In genomic region chr7:142507453-142507852, GRCm38 (mm10) we compare ENCODE assay signal across 15 mouse cellular contexts. TPM values are rescaled to one million over a fixed set of nuclear protein-coding genes. Genes with fewer than 3 reads are reported as not detected.
"Had no signal": no experiment of that assay in that cellular context is flagged by ENCODE, and none has a peak within 500 bp of the region (broad histone marks: within the 10 kb centered on the region; RNA-seq: fewer than 3 reads in every experiment).

No protein-coding gene starts in this region.

- H3K4me1 ChIP-seq: megakaryocyte, embryonic 14.5 days had no signal

- H3K9ac ChIP-seq: limb, embryonic 13.5 days; liver, embryonic 12.5 days; neural tube, embryonic 12.5 days had no signal

- H3K9me3 ChIP-seq: limb, embryonic 13.5 days; liver, embryonic 12.5 days; megakaryocyte, embryonic 14.5 days; neural tube, embryonic 12.5 days had no signal

- DNase-seq: kidney, adult 8-10 months; kidney, postnatal 25 days; lung, embryonic 14.5 days; lung, postnatal 10 days; lung, postnatal 4 days; midbrain, embryonic 14.5 days; right cerebral cortex, postnatal 4 days; spleen, adult 18-20 months; thymus, adult 18-20 months; thymus, postnatal 14 days had no signal

- H3K27ac ChIP-seq: liver, embryonic 12.5 days had no signal

- H3K36me3 ChIP-seq: limb, embryonic 13.5 days; liver, embryonic 12.5 days; neural tube, embryonic 12.5 days had no signal

- H3K4me2 ChIP-seq: limb, embryonic 13.5 days; liver, embryonic 12.5 days; lung, embryonic 14.5 days; neural tube, embryonic 12.5 days had no signal

- H3K4me3 ChIP-seq: limb, embryonic 13.5 days; liver, embryonic 12.5 days; megakaryocyte, embryonic 14.5 days; neural tube, embryonic 12.5 days had no signal

- H3K27me3 ChIP-seq: limb, embryonic 13.5 days had no signal

- ATAC-seq: intestine, postnatal 0 days; liver, embryonic 12.5 days had no signal

RNA-seq across cellular contexts. Expression of gene Tnnt3, which starts 8.8 kb away (rescaled TPM):
- polyA plus RNA-seq: liver, embryonic 12.5 days had no signal
